Mouse (Mus musculus): Measurements from ENCODE around the gene Pnp2. TPM values are rescaled to one million over a fixed set of nuclear protein-coding genes. Genes with fewer than 3 reads are reported as not detected.
"Not testable (repeated sequence)": the region's sequence is repeated elsewhere in the genome, so short reads cannot be mapped to it uniquely, and the experiment has no call there.

The Pnp2 gene
- polyA plus RNA-seq, 1 experiment from 2014 or later: 0.60 TPM

- no peak overlapping the region for H3K4me3 ChIP-seq
- no peaks in the 10 kb centered on the region for H3K36me3 ChIP-seq
- H3K4me2 ChIP-seq: no peak overlapping the region
- 70% methylated on average over 1 of the region's 1 CpGs for WGBS
- peaks cover 4% of the 10 kb centered on the region for H3K4me1 ChIP-seq (replicated peaks)
- no peak overlapping the region for H3K27ac ChIP-seq
- H3K9ac ChIP-seq: no peak overlapping the region
- ATAC-seq (ENCODE audit: low FRiP score): no peak
- no peaks in the 10 kb centered on the region for H3K9me3 ChIP-seq
- H3K27me3 ChIP-seq: no peaks in the 10 kb centered on the region
These were observed 19.1 kb upstream of the Pnp2 start for GRCm38 (mm10) chr14:50936649-50937048.

- H3K27me3 ChIP-seq: no peaks in the 10 kb centered on the region
- H3K9me3 ChIP-seq: no peaks in the 10 kb centered on the region
- WGBS: 92% methylated on average over 3 of the region's 3 CpGs
- no peak overlapping the region for H3K4me3 ChIP-seq
- ATAC-seq (ENCODE audit: low FRiP score): no peak
- no peak overlapping the region for H3K27ac ChIP-seq
- no peaks in the 10 kb centered on the region for H3K36me3 ChIP-seq
- H3K4me2 ChIP-seq: no peak overlapping the region
- H3K9ac ChIP-seq: no peak overlapping the region
- H3K4me1 ChIP-seq (replicated peaks): no peaks in the 10 kb centered on the region
These were observed 17.5 kb upstream of the Pnp2 start for GRCm38 (mm10) chr14:50938119-50938908.

GRCm38 (mm10) chr14:50938940-50939339 is 16.9 kb upstream of the Pnp2 start:
- Histone ChIP-seq H3K27ac (no peak overlapping the region), H3K9ac (no peak overlapping the region), H3K4me1 (replicated peaks) (no peaks in the 10 kb centered on the region), H3K4me3 (no peak overlapping the region), H3K36me3 (no peaks in the 10 kb centered on the region), H3K4me2 (no peak overlapping the region), H3K9me3 (no peaks in the 10 kb centered on the region), H3K27me3 (no peaks in the 10 kb centered on the region)
- 46% methylated on average over 2 of the region's 2 CpGs for WGBS
- no peak for ATAC-seq (ENCODE audit: low FRiP score)

DNA sequence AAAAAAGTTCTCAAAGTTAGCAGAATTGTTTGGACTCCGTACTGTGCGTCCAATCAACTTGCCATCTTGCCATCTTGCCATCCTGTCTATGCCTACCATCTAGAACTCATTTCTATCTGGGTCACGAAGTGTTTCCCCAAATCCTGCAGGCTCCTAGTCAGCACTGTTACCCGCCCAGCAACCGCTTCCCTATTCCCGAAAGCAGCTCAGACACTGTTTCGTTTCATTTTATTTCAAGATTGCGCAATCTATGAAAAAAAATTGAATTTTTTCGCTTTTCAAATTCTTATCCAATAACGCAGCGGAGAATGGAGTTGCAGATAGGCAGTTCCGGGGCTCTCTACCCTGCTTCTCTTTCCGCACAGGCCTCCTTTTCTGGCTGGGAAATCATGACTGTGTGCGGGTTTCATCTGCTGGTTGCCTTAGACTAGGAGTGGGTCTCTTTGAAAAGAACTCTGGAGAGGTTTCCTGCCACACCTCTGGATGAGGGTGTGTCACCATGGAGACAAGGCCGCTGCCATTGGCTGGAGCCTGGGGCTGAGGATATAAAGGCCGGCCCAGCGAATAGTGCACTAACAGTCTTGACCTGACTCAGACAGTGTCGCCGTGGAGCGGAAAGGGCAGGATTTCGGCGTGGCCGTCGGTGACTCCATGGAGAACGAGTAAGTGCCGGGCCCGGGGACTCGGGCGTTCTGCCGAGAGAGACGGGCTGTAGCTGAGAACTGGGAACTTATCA is 11.7 kb upstream of the Pnp2 start, which contains the start of gene Gm49342:
TSS of gene Gm49342 (plus strand) at position 586 of the 736 bp plus-strand sequence.
- ATAC-seq (ENCODE audit: low FRiP score): peak; percentile 97
- peaks cover 8% of the 10 kb centered on the region for H3K4me1 ChIP-seq (replicated peaks)
- WGBS: 19% methylated on average over 31 of the region's 31 CpGs
- H3K27me3 ChIP-seq: no peaks in the 10 kb centered on the region
- peak within 1 kb of the TSS; percentile 83 for H3K27ac ChIP-seq
- peak within 1 kb of the TSS; percentile 67 for H3K9ac ChIP-seq
- H3K36me3 ChIP-seq: no peaks in the 10 kb centered on the region
- peak within 1 kb of the TSS; percentile 61 for H3K4me2 ChIP-seq
- H3K9me3 ChIP-seq: no peaks in the 10 kb centered on the region
- peak within 1 kb of the TSS; percentile 47 for H3K4me3 ChIP-seq

GRCm38 (mm10) chr14:50944668-50945033 is 11.1 kb upstream of the Pnp2 start:
- Histone ChIP-seq H3K27ac (peak overlapping the region; percentile 83), H3K4me3 (peak overlapping the region; percentile 47), H3K9ac (peak overlapping the region; percentile 67), H3K4me2 (peak overlapping the region; percentile 61)
- not testable (repeated sequence) for H3K4me1 ChIP-seq (replicated peaks); H3K9me3 ChIP-seq; H3K36me3 ChIP-seq; H3K27me3 ChIP-seq
- peak; percentile 97 for ATAC-seq (ENCODE audit: low FRiP score)
- under 1% methylated on average over 15 of the region's 15 CpGs for WGBS

- Histone ChIP-seq H3K27ac (peak overlapping the region; percentile 83), H3K4me2 (peak overlapping the region; percentile 61), H3K9ac (peak overlapping the region; percentile 67), H3K4me3 (peak overlapping the region; percentile 47)
- not testable (repeated sequence) for H3K36me3 ChIP-seq; H3K4me1 ChIP-seq (replicated peaks); H3K27me3 ChIP-seq; H3K9me3 ChIP-seq
- 8% methylated on average over 6 of the region's 6 CpGs for whole genome bisulfite sequencing
- peak; percentile 37; the same call in 1 of the 2 replicates for ATAC-seq (ENCODE audit: low FRiP score)
These were observed 10.7 kb upstream of the Pnp2 start for GRCm38 (mm10) chr14:50945081-50945480.

DNA sequence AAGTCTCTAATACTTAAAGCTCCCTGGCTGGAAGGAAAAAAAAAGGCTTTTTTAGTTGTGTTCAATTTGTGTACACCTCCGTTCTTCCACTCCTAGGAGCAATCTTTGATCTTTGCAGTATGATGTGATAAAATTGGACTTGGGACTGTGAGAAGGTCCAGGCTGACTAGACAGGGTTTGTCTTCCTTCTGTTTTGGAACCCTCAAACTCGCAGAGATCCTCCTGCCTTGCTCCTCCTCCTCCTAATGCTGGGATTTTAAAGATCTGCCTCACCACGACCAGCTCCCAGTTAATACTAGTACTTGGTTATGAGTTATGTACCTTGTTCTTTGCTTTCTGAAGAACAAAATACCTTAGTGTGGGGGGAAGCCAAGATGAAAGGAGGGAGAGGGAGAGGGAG is 10.3 kb upstream of the Pnp2 start:
- H3K27me3 ChIP-seq; H3K27ac ChIP-seq; H3K4me1 ChIP-seq (replicated peaks); H3K36me3 ChIP-seq; ATAC-seq (ENCODE audit: low FRiP score); H3K9me3 ChIP-seq: not testable (repeated sequence)
- H3K4me3 ChIP-seq: peak overlapping the region; percentile 47
- 39% methylated on average over 3 of the region's 3 CpGs for WGBS
- H3K9ac ChIP-seq: 0 out of 2 replicates have a peak overlapping the region, but pooled peaks have one; percentile 67
- peak overlapping the region; percentile 61 for H3K4me2 ChIP-seq

GRCm38 (mm10) chr14:50955487-50955886 is 305 bp upstream of the Pnp2 start:
- 87% methylated on average over 10 of the region's 10 CpGs for WGBS

DNA sequence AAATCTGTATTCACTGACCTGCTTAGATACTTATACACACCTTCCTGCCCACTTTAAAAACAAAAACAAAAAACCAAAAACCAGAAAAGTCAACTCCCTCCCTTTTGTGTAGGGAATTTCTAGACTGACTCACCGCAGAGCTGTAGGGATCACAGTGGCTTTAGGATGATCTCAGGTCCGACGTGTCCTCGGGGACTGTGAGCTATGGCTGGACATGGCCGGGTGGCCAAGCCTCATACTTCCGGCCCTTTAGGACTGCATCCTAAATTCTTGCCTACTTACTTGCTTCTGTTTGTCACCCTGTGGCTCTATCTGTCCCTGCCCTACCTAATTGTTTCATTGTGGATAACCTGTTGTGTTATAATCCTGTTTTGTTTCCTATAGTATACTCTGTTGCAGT is 932 bp downstream of the Pnp2 start:
- not testable (repeated sequence) for H3K4me2 ChIP-seq; ATAC-seq (ENCODE audit: low FRiP score)
- WGBS: 89% methylated on average over 6 of the region's 6 CpGs

More at GRCm38 (mm10) chr14:50955487-50955886, 305 bp upstream of the Pnp2 start:
- H3K9me3 ChIP-seq: no peaks in the 10 kb centered on the region
- H3K27ac ChIP-seq: no peak overlapping the region
- H3K4me3 ChIP-seq: no peak overlapping the region
- no peak overlapping the region for H3K4me2 ChIP-seq
- H3K9ac ChIP-seq: no peak overlapping the region
- H3K36me3 ChIP-seq: peaks cover 9% of the 10 kb centered on the region
- no peak for ATAC-seq (ENCODE audit: low FRiP score)
- H3K27me3 ChIP-seq: no peaks in the 10 kb centered on the region
- no peaks in the 10 kb centered on the region for H3K4me1 ChIP-seq (replicated peaks)

DNA sequence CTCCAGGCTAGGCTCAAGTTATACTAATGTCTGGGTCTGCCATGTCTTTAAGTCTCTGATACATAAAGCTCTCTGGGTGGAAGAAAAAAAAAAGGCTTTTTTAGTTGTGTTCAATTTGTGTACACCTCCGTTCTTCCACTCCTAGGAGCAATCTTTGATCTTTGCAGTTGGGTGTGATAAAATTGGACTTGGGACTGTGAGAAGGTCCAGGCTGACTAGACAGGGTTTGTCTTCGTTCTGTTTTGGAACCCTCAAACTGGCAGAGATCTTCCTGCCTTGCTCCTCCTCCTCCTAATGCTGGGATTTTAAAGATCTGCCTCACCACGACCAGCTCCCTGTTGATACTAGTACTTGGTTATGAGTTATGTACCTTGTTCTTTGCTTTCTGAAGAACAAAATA is 1.4 kb downstream of the Pnp2 start:
- not testable (repeated sequence) for H3K9me3 ChIP-seq; H3K9ac ChIP-seq; H3K27me3 ChIP-seq; H3K27ac ChIP-seq; H3K36me3 ChIP-seq; H3K4me2 ChIP-seq; ATAC-seq (ENCODE audit: low FRiP score); H3K4me1 ChIP-seq (replicated peaks); H3K4me3 ChIP-seq
- 77% methylated on average over 3 of the region's 3 CpGs for WGBS

More for the DNA sequence above, 932 bp downstream of the Pnp2 start:
- H3K36me3 ChIP-seq; H3K4me1 ChIP-seq (replicated peaks); H3K27ac ChIP-seq; H3K9me3 ChIP-seq; H3K4me3 ChIP-seq; H3K9ac ChIP-seq; H3K27me3 ChIP-seq: not testable (repeated sequence)

DNA sequence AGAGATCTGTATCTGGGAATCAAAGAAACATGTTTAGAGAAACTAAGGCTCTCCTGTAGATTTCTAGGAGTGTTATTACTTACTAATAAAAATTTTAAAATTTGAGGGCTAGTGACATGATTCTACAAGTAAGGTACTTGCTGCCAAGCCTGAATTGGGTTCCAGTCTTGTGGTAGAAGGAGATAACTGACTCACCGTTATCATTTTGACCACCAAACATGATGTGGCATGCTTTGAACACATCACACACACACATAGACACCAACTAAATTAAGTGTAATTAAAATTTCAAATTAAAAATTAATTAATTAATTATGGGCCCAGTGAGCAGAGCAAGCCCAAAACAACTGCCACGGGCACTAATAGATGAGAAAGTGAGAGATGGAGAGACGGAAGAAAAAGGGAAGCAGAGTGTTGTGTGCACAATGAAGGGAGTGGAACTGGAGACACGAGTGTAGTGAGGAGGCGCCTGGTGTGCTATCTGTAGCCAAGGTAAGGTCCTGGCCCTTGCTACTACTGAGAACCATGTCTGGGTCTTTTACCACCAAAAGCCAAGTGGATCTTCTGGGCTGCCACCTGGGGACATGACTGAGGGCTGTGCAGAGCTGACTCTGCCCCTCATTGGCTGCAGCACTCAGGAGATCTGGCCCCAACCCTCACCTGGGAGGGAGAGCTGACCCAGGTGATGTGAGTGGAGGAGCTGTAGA is 2.6 kb downstream of the Pnp2 start:
- H3K9me3 ChIP-seq; H3K27ac ChIP-seq; H3K4me3 ChIP-seq; H3K4me2 ChIP-seq; H3K9ac ChIP-seq; H3K27me3 ChIP-seq; ATAC-seq (ENCODE audit: low FRiP score); H3K4me1 ChIP-seq (replicated peaks); H3K36me3 ChIP-seq: not testable (repeated sequence)
- WGBS: 94% methylated on average over 5 of the region's 5 CpGs

DNA sequence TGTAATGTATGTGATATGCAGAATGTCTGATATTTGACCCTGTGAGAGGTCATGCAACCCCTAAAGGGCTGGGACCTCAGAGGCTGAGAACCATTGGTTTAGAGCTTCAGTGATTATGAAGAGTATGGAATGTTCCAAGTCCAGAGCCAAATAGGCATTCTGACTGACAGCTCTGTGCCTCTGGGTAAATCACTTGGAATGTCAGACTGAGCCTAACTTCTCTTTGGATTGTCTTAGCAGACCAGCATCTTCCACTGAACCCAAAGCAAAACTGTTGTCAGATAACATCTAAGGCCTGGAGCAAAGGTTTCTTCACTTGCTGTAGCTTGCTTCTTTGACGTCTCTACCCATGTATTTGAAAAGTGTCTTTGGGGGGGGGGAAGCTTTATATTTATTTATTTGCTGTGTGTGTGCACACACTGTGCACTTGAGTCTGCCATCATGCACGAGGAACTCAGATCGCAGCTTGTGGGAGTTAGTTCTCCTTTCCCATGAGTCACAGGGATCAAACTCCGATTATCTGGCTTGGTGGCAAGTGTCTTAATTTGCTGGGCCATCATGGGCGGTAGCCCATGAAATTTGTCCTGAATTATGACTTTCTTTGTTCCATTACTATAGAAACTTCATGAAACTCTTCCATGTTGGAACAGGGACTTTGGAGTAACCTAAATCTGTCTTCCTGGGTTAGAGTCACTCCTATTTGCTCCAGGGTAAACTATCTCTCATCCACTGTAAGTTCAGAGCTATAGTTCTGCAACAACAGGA is 12.6 kb downstream of the Pnp2 start:
- no peak for ATAC-seq (ENCODE audit: low FRiP score)
- WGBS: 80% methylated on average over 5 of the region's 5 CpGs
- Histone ChIP-seq H3K4me3 (no peak overlapping the region), H3K4me1 (replicated peaks) (peaks cover 8% of the 10 kb centered on the region; the same call in 1 of the 2 replicates), H3K4me2 (no peak overlapping the region), H3K9ac (no peak overlapping the region), H3K36me3 (no peaks in the 10 kb centered on the region), H3K27me3 (no peaks in the 10 kb centered on the region), H3K9me3 (no peaks in the 10 kb centered on the region), H3K27ac (no peak overlapping the region)
